Mouse (Mus musculus): ENCODE results near the gene Kctd19. TPM values are rescaled to one million over a fixed set of nuclear protein-coding genes. Genes with fewer than 3 reads are reported as not detected.
A peak's percentile ranks its signal among the peaks of the same experiment; 100 is the strongest.

Gene Kctd19
- total and polyA plus RNA-seq, 2 experiments from 2014 or later, result 0.16 to 0.27 TPM

- WGBS, result under 1% methylated on average over 33 of the region's 34 CpGs
- DNase-seq (ENCODE audit: low spot score), result peak; percentile 80
- Histone ChIP-seq H3K27ac (ENCODE audit: low read depth, low read length) (peak within 1 kb of the TSS; percentile 84), H3K4me1 (ENCODE audit: insufficient read depth, low read length) (peaks cover 6% of the 10 kb centered on the region; the same call in 1 of the 2 replicates), H3K9me3 (ENCODE audit: low read length) (no peaks in the 10 kb centered on the region), H3K27me3 (ENCODE audit: insufficient read depth, low read length) (no peaks in the 10 kb centered on the region), H3K36me3 (ENCODE audit: insufficient read depth, low read length) (no peaks in the 10 kb centered on the region), H3K4me2 (ENCODE audit: low read depth, low read length, poor library complexity, severe bottlenecking) (peak within 1 kb of the TSS; percentile 96), H3K9ac (replicated peaks; ENCODE audit: low read length, poor library complexity, severe bottlenecking) (peak within 1 kb of the TSS; percentile 77), H3K4me3 (ENCODE audit: low read depth, low read length) (peak within 1 kb of the TSS; percentile 73)
- peak; percentile 25 for ATAC-seq (ENCODE audit: low FRiP score)
- peak; percentile 58 for TF ChIP-seq CTCF (IDR thresholded peaks at IDR 0.05)
Measured at GRCm38 (mm10) chr8:105348450-105349095, 64.7 kb downstream of the Kctd19 start, which contains the start of gene Slc9a5. Gene Slc9a5, plus strand, starts transcription at chr8:105348843.

- Histone ChIP-seq H3K4me3 (ENCODE audit: low read depth, low read length) (peak within 1 kb of the TSS; percentile 73), H3K9me3 (ENCODE audit: low read length) (no peaks in the 10 kb centered on the region), H3K9ac (replicated peaks; ENCODE audit: low read length, poor library complexity, severe bottlenecking) (peak within 1 kb of the TSS; percentile 77), H3K4me1 (ENCODE audit: insufficient read depth, low read length) (peaks cover 6% of the 10 kb centered on the region; the same call in 1 of the 2 replicates), H3K27me3 (ENCODE audit: insufficient read depth, low read length) (no peaks in the 10 kb centered on the region), H3K36me3 (ENCODE audit: insufficient read depth, low read length) (no peaks in the 10 kb centered on the region), H3K27ac (ENCODE audit: low read depth, low read length) (peak within 1 kb of the TSS; percentile 84), H3K4me2 (ENCODE audit: low read depth, low read length, poor library complexity, severe bottlenecking) (peak within 1 kb of the TSS; percentile 96)
- peak; percentile 95 for DNase-seq (ENCODE audit: low spot score)
- under 1% methylated on average over 52 of the region's 53 CpGs for WGBS
- peak; percentile 39 for TF ChIP-seq CTCF (IDR thresholded peaks at IDR 0.05)
- peak; percentile 75 for ATAC-seq (ENCODE audit: low FRiP score)
Measured at GRCm38 (mm10) chr8:105347428-105348221, 65.7 kb downstream of the Kctd19 start, which contains the start of gene Fhod1. Gene Fhod1, minus strand, starts transcription at chr8:105347953.

- no peak for DNase-seq (ENCODE audit: low spot score)
- H3K9ac ChIP-seq (replicated peaks; ENCODE audit: low read length, poor library complexity, severe bottlenecking), result peak overlapping the region; percentile 36; the same call in 1 of the 2 replicates
- 2% methylated on average over 29 of the region's 34 CpGs for WGBS
Measured at GRCm38 (mm10) chr8:105346611-105347427, 66.5 kb downstream of the Kctd19 start.

GRCm38 (mm10) chr8:105345061-105345975, 68.0 kb downstream of the Kctd19 start:
- 79% methylated on average over 7 of the region's 7 CpGs for WGBS
- H3K9ac ChIP-seq (replicated peaks; ENCODE audit: low read length, poor library complexity, severe bottlenecking), result no peak overlapping the region

More at GRCm38 (mm10) chr8:105346611-105347427, 66.5 kb downstream of the Kctd19 start:
- H3K27me3 ChIP-seq (ENCODE audit: insufficient read depth, low read length), result no peaks in the 10 kb centered on the region
- H3K27ac ChIP-seq (ENCODE audit: low read depth, low read length), result no peak overlapping the region; the same call in 1 of the 2 replicates
- H3K4me1 ChIP-seq (ENCODE audit: insufficient read depth, low read length), result peaks cover 6% of the 10 kb centered on the region; the same call in 1 of the 2 replicates
- H3K4me3 ChIP-seq (ENCODE audit: low read depth, low read length), result peak overlapping the region; percentile 73
- no peaks in the 10 kb centered on the region for H3K9me3 ChIP-seq (ENCODE audit: low read length)
- TF ChIP-seq CTCF (IDR thresholded peaks at IDR 0.05), result no peak
- no peaks in the 10 kb centered on the region for H3K36me3 ChIP-seq (ENCODE audit: insufficient read depth, low read length)
- H3K4me2 ChIP-seq (ENCODE audit: low read depth, low read length, poor library complexity, severe bottlenecking), result peak overlapping the region; percentile 96
- ATAC-seq (ENCODE audit: low FRiP score), result no peak

More at GRCm38 (mm10) chr8:105345061-105345975, 68.0 kb downstream of the Kctd19 start:
- H3K36me3 ChIP-seq (ENCODE audit: insufficient read depth, low read length), result no peaks in the 10 kb centered on the region
- H3K4me1 ChIP-seq (ENCODE audit: insufficient read depth, low read length), result 0 out of 2 replicates have a peak, but pooled peaks cover 2% of the 10 kb centered on the region
- no peak overlapping the region for H3K4me2 ChIP-seq (ENCODE audit: low read depth, low read length, poor library complexity, severe bottlenecking)
- DNase-seq (ENCODE audit: low spot score) (no peak), ATAC-seq (ENCODE audit: low FRiP score) (no peak)
- no peak overlapping the region for H3K27ac ChIP-seq (ENCODE audit: low read depth, low read length)
- no peaks in the 10 kb centered on the region for H3K27me3 ChIP-seq (ENCODE audit: insufficient read depth, low read length)
- no peak for TF ChIP-seq CTCF (IDR thresholded peaks at IDR 0.05)
- no peak overlapping the region for H3K4me3 ChIP-seq (ENCODE audit: low read depth, low read length)
- no peaks in the 10 kb centered on the region for H3K9me3 ChIP-seq (ENCODE audit: low read length)

Measured in midbrain, postnatal 0 days (tissue).